Mouse (Mus musculus): ENCODE results near the gene Lipc. TPM values are rescaled to one million over a fixed set of nuclear protein-coding genes. Genes with fewer than 3 reads are reported as not detected.

Gene Lipc
- total and polyA plus RNA-seq, 2 experiments from 2014 or later: not detected

DNA sequence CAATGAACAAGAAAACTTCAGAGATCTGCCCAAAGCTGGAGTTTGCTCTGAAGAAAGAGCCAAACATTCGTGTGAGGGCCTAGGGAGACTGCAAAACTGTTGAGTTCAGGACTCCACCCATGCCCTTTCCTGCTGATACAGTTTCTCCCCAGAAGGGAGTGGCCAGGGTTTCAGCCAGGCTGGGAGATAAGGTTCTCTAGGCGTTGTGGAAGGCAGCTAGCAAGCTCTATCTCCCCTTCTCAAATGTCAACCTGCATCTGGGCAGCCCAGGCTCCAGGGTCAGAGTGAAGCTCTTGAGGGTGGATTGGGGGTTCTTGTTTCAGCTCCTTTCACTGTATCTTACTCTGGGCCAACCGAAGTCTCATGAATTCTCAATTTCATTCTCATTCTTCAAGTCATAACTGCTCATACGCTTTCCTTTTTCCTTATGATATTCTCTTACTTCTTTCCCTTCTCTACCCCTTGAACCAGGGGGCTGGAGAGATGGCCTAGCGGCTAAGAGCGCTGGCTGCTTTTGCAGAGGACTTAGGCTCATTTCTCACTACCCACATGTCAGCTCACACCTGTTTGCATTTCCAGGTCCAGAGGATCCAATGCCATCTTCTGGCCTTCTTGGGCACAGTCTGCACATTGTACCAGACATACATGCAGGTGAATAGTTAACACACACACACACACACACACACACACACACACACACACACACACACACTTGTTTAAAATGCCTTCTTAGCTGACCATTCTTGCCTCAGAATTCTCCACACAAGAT lies 25.0 kb downstream of the Lipc start:
- no peak overlapping the region for H3K4me3 ChIP-seq (ENCODE audit: low read depth, low read length)
- H3K9ac ChIP-seq (replicated peaks; ENCODE audit: low read length, poor library complexity, severe bottlenecking): no peak overlapping the region
- DNase-seq (ENCODE audit: low spot score): no peak
- no peak overlapping the region for H3K4me2 ChIP-seq (ENCODE audit: low read depth, low read length, poor library complexity, severe bottlenecking)
- no peak overlapping the region for H3K27ac ChIP-seq (ENCODE audit: low read depth, low read length)
- ATAC-seq (ENCODE audit: low FRiP score): no peak
- no peaks in the 10 kb centered on the region for H3K4me1 ChIP-seq (ENCODE audit: insufficient read depth, low read length)
- 72% methylated on average over 6 of the region's 6 CpGs for WGBS
- no peak for TF ChIP-seq CTCF (IDR thresholded peaks at IDR 0.05)
- H3K36me3 ChIP-seq (ENCODE audit: insufficient read depth, low read length): no peaks in the 10 kb centered on the region
- no peaks in the 10 kb centered on the region for H3K9me3 ChIP-seq (ENCODE audit: low read length)
- H3K27me3 ChIP-seq (ENCODE audit: insufficient read depth, low read length): no peaks in the 10 kb centered on the region

DNA sequence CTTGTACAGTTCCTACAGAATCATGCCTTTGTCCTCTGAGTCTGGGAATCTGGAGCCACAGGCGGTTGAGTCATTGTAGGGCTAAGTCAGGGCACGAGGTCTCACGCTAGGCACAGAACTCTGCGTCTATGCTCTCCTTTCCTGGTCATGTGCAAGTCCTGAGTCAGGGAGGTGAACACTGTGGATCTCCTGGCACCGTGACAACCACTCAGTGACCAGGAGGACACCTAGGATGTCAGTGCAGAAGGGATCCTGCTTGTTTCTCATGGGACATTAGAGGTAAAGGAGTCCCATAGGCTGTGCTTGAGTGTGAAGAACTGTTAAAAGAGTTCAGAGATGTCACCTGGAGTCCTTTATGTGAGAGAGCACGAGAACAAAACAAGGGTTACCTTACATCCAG lies 26.8 kb downstream of the Lipc start:
- Histone ChIP-seq H3K9me3 (ENCODE audit: low read length) (no peaks in the 10 kb centered on the region), H3K9ac (replicated peaks; ENCODE audit: low read length, poor library complexity, severe bottlenecking) (no peak overlapping the region), H3K27me3 (ENCODE audit: insufficient read depth, low read length) (no peaks in the 10 kb centered on the region), H3K27ac (ENCODE audit: low read depth, low read length) (no peak overlapping the region), H3K36me3 (ENCODE audit: insufficient read depth, low read length) (no peaks in the 10 kb centered on the region), H3K4me1 (ENCODE audit: insufficient read depth, low read length) (no peaks in the 10 kb centered on the region), H3K4me2 (ENCODE audit: low read depth, low read length, poor library complexity, severe bottlenecking) (no peak overlapping the region), H3K4me3 (ENCODE audit: low read depth, low read length) (no peak overlapping the region)
- ATAC-seq (ENCODE audit: low FRiP score): no peak
- WGBS: 90% methylated on average over 6 of the region's 6 CpGs
- DNase-seq (ENCODE audit: low spot score): no peak
- TF ChIP-seq CTCF (IDR thresholded peaks at IDR 0.05): no peak

- ATAC-seq (ENCODE audit: low FRiP score) (no peak), DNase-seq (ENCODE audit: low spot score) (no peak)
- Histone ChIP-seq H3K4me3 (ENCODE audit: low read depth, low read length) (no peak overlapping the region), H3K36me3 (ENCODE audit: insufficient read depth, low read length) (no peaks in the 10 kb centered on the region), H3K27me3 (ENCODE audit: insufficient read depth, low read length) (no peaks in the 10 kb centered on the region), H3K9me3 (ENCODE audit: low read length) (no peaks in the 10 kb centered on the region), H3K4me1 (ENCODE audit: insufficient read depth, low read length) (no peaks in the 10 kb centered on the region), H3K4me2 (ENCODE audit: low read depth, low read length, poor library complexity, severe bottlenecking) (no peak overlapping the region), H3K27ac (ENCODE audit: low read depth, low read length) (no peak overlapping the region), H3K9ac (replicated peaks; ENCODE audit: low read length, poor library complexity, severe bottlenecking) (no peak overlapping the region)
- 92% methylated on average over 3 of the region's 3 CpGs for WGBS
- TF ChIP-seq CTCF (IDR thresholded peaks at IDR 0.05): peak; percentile 52
Observed at GRCm38 (mm10) chr9:70924763-70925162, 27.3 kb downstream of the Lipc start.

DNA sequence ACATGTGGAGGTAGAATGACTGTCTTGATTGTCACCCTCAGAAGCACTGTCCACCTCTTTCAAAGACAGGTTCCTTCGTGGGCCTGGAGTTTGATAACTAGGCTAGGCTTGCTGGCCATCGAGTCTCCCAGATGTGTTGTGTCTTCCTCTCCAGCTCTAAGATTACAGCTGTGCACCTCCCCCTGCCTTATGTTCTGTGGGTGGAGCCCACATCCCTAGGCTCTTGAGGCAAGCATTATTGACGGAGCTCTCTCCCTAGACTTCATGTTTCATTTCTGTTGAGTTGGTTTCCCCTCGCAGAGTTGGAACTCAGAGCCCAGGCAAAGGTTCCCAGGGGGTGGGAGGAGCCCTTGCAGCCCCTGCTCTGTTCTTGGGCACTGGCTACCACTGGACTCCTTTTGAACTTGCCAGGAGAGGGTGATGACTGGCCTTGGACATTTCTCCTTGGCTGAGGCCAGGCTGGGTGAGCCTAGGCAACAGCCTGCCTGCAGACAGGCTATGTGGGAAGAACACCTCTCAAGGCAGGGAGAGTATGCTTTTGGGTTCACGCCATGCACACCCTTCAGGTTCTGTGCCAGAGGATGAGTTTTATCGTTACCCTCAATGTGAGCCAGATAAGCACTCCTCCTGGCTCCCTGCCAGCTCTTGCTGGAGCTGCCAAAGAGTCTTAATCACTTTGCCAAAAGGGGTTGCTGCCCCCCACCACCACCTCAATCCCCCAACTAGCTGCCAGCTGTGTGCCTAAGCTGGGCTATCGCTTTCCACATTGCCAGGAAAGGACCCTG lies 30.1 kb downstream of the Lipc start:
- no peaks in the 10 kb centered on the region for H3K4me1 ChIP-seq (ENCODE audit: insufficient read depth, low read length)
- no peak overlapping the region for H3K4me3 ChIP-seq (ENCODE audit: low read depth, low read length)
- ATAC-seq (ENCODE audit: low FRiP score) (no peak), DNase-seq (ENCODE audit: low spot score) (peak; percentile 80)
- no peaks in the 10 kb centered on the region for H3K9me3 ChIP-seq (ENCODE audit: low read length)
- H3K27me3 ChIP-seq (ENCODE audit: insufficient read depth, low read length): no peaks in the 10 kb centered on the region
- no peak for TF ChIP-seq CTCF (IDR thresholded peaks at IDR 0.05)
- H3K36me3 ChIP-seq (ENCODE audit: insufficient read depth, low read length): no peaks in the 10 kb centered on the region
- no peak overlapping the region for H3K9ac ChIP-seq (replicated peaks; ENCODE audit: low read length, poor library complexity, severe bottlenecking)
- WGBS: 59% methylated on average over 7 of the region's 7 CpGs
- H3K27ac ChIP-seq (ENCODE audit: low read depth, low read length): no peak overlapping the region
- no peak overlapping the region for H3K4me2 ChIP-seq (ENCODE audit: low read depth, low read length, poor library complexity, severe bottlenecking)

GRCm38 (mm10) chr9:70921132-70921531 lies 30.9 kb downstream of the Lipc start:
- DNase-seq (ENCODE audit: low spot score) (no peak), ATAC-seq (ENCODE audit: low FRiP score) (no peak)
- TF ChIP-seq CTCF (IDR thresholded peaks at IDR 0.05): no peak
- Histone ChIP-seq H3K4me3 (ENCODE audit: low read depth, low read length) (no peak overlapping the region), H3K27me3 (ENCODE audit: insufficient read depth, low read length) (no peaks in the 10 kb centered on the region), H3K9ac (replicated peaks; ENCODE audit: low read length, poor library complexity, severe bottlenecking) (no peak overlapping the region), H3K9me3 (ENCODE audit: low read length) (no peaks in the 10 kb centered on the region), H3K36me3 (ENCODE audit: insufficient read depth, low read length) (no peaks in the 10 kb centered on the region), H3K4me2 (ENCODE audit: low read depth, low read length, poor library complexity, severe bottlenecking) (no peak overlapping the region), H3K4me1 (ENCODE audit: insufficient read depth, low read length) (no peaks in the 10 kb centered on the region), H3K27ac (ENCODE audit: low read depth, low read length) (no peak overlapping the region)
- WGBS: 74% methylated on average over 3 of the region's 3 CpGs

- H3K36me3 ChIP-seq (ENCODE audit: insufficient read depth, low read length): no peaks in the 10 kb centered on the region
- no peak for TF ChIP-seq CTCF (IDR thresholded peaks at IDR 0.05)
- H3K27ac ChIP-seq (ENCODE audit: low read depth, low read length): no peak overlapping the region
- no peaks in the 10 kb centered on the region for H3K4me1 ChIP-seq (ENCODE audit: insufficient read depth, low read length)
- no peak overlapping the region for H3K9ac ChIP-seq (replicated peaks; ENCODE audit: low read length, poor library complexity, severe bottlenecking)
- no peak for DNase-seq (ENCODE audit: low spot score)
- no peaks in the 10 kb centered on the region for H3K27me3 ChIP-seq (ENCODE audit: insufficient read depth, low read length)
- WGBS: 88% methylated on average over 3 of the region's 3 CpGs
- H3K9me3 ChIP-seq (ENCODE audit: low read length): no peaks in the 10 kb centered on the region
- no peak for ATAC-seq (ENCODE audit: low FRiP score)
- no peak overlapping the region for H3K4me2 ChIP-seq (ENCODE audit: low read depth, low read length, poor library complexity, severe bottlenecking)
- no peak overlapping the region for H3K4me3 ChIP-seq (ENCODE audit: low read depth, low read length)
Observed at GRCm38 (mm10) chr9:70919271-70919670, 32.8 kb downstream of the Lipc start.
